Mouse (Mus musculus): ENCODE data around the gene Tigd4.

GRCm38 (mm10) chr3:84615050-84615855, 21.9 kb downstream of the Tigd4 start:
- TF ChIP-seq CTCF (IDR thresholded peaks at IDR 0.05; ENCODE audit: low read depth, low read length) (no peak), POLR2A (IDR thresholded peaks at IDR 0.05; ENCODE audit: borderline replicate concordance, low read depth, low read length) (no peak)
